Mouse (Mus musculus): ENCODE data around the gene Tmem198.

The Tmem198 gene

GRCm38 (mm10) chr1:75455433-75455832 lies 23.9 kb upstream of the Tmem198 start:
- in situ Hi-C loops (cut with MseI, MboI), result no loop called here

- in situ Hi-C loops (cut with MseI, MboI), result no loop called here
Observed at GRCm38 (mm10) chr1:75455948-75456347, 23.4 kb upstream of the Tmem198 start.

GRCm38 (mm10) chr1:75456746-75457564 lies 22.4 kb upstream of the Tmem198 start:
- in situ Hi-C loops (cut with MseI, MboI), result no loop called here

- in situ Hi-C loops (cut with MseI, MboI), result no loop called here
Observed at GRCm38 (mm10) chr1:75457710-75458024, 21.7 kb upstream of the Tmem198 start.

GRCm38 (mm10) chr1:75458025-75458788 lies 21.1 kb upstream of the Tmem198 start:
- in situ Hi-C loops (cut with MseI, MboI), result no loop called here

GRCm38 (mm10) chr1:75458789-75459684 lies 20.3 kb upstream of the Tmem198 start:
- in situ Hi-C loops (cut with MseI, MboI), result no loop called here

GRCm38 (mm10) chr1:75460297-75460696 lies 19.0 kb upstream of the Tmem198 start:
- in situ Hi-C loops (cut with MseI, MboI), result loop anchor here (10.0 kb wide), 1 partner anchor 115 kb away; no protein-coding TSS in a partner anchor

- in situ Hi-C loops (cut with MseI, MboI), result loop anchor here (10.0 kb wide), 1 partner anchor 118 kb away; no protein-coding TSS in a partner anchor
Observed at GRCm38 (mm10) chr1:75462636-75463035, 16.7 kb upstream of the Tmem198 start.

- in situ Hi-C loops (cut with MseI, MboI), result loop anchor here (10.0 kb wide), 1 partner anchor 119 kb away; no protein-coding TSS in a partner anchor
Observed at GRCm38 (mm10) chr1:75463652-75464204, 15.6 kb upstream of the Tmem198 start.

GRCm38 (mm10) chr1:75467215-75467927 lies 12.0 kb upstream of the Tmem198 start:
- in situ Hi-C loops (cut with MseI, MboI), result loop anchor here (10.0 kb wide), 1 partner anchor 123 kb away; no protein-coding TSS in a partner anchor

- in situ Hi-C loops (cut with MseI, MboI), result loop anchor here (10.0 kb wide), 1 partner anchor 125 kb away; no protein-coding TSS in a partner anchor
Observed at GRCm38 (mm10) chr1:75469287-75469825, 10.0 kb upstream of the Tmem198 start.

GRCm38 (mm10) chr1:75476441-75476840 lies 2.9 kb upstream of the Tmem198 start:
- in situ Hi-C loops (cut with MseI, MboI), result no loop called here

GRCm38 (mm10) chr1:75477264-75477965 lies 1.9 kb upstream of the Tmem198 start:
- in situ Hi-C loops (cut with MseI, MboI), result no loop called here

- in situ Hi-C loops (cut with MseI, MboI), result no loop called here
Observed at GRCm38 (mm10) chr1:75477966-75478290, 1.4 kb upstream of the Tmem198 start.

GRCm38 (mm10) chr1:75478497-75478896 lies 835 bp upstream of the Tmem198 start:
- in situ Hi-C loops (cut with MseI, MboI), result no loop called here

- in situ Hi-C loops (cut with MseI, MboI), result no loop called here
Observed at GRCm38 (mm10) chr1:75479635-75479989, 280 bp downstream of the Tmem198 start.

- in situ Hi-C loops (cut with MseI, MboI), result no loop called here
Observed at GRCm38 (mm10) chr1:75480036-75480435, 704 bp downstream of the Tmem198 start.

- in situ Hi-C loops (cut with MseI, MboI), result no loop called here
Observed at GRCm38 (mm10) chr1:75480735-75481134, 1.4 kb downstream of the Tmem198 start.

- in situ Hi-C loops (cut with MseI, MboI), result no loop called here
Observed at GRCm38 (mm10) chr1:75486561-75486960, 7.2 kb downstream of the Tmem198 start.

GRCm38 (mm10) chr1:75487040-75487404 lies 7.7 kb downstream of the Tmem198 start:
- in situ Hi-C loops (cut with MseI, MboI), result no loop called here

Data from mouse trophoblast stem cell (cell line).